Mouse (Mus musculus) thymus, postnatal 14 days (tissue): ENCODE measurements around the gene Polrmt.

Experiments used
- DNase-seq: peaks from one replicate; pipeline ENCODE4 v3.0.0; 2021

The Polrmt gene

GRCm38 (mm10) chr10:79745898-79746773, at the start of gene Polrmt:
Gene Polrmt (minus strand): TSS chr10:79746581.
- DNase-seq: peak; percentile 96

- no peak for DNase-seq
Measured at GRCm38 (mm10) chr10:79795905-79796304, 49.5 kb upstream of the Polrmt start.

- DNase-seq: no peak
Measured at GRCm38 (mm10) chr10:79794491-79794931, 48.1 kb upstream of the Polrmt start.

- peak; percentile 62 for DNase-seq
Measured at GRCm38 (mm10) chr10:79793738-79794490, 47.5 kb upstream of the Polrmt start.

- DNase-seq: peak; percentile 89
Measured at GRCm38 (mm10) chr10:79793051-79793737, 46.8 kb upstream of the Polrmt start, which contains the start of gene Palm. Gene Palm (plus strand): TSS chr10:79793572.

GRCm38 (mm10) chr10:79792339-79793040, 46.1 kb upstream of the Polrmt start:
- no peak for DNase-seq

- no peak for DNase-seq
Measured at GRCm38 (mm10) chr10:79790861-79791260, 44.5 kb upstream of the Polrmt start, which contains the start of gene Prss57. Gene Prss57 (minus strand): TSS chr10:79790961.

GRCm38 (mm10) chr10:79789581-79789980, 43.2 kb upstream of the Polrmt start:
- no peak for DNase-seq

GRCm38 (mm10) chr10:79788386-79789158, 42.2 kb upstream of the Polrmt start:
- DNase-seq: peak; percentile 81

GRCm38 (mm10) chr10:79783920-79784800, 37.8 kb upstream of the Polrmt start:
- peak; percentile 72 for DNase-seq

GRCm38 (mm10) chr10:79783050-79783449, 36.7 kb upstream of the Polrmt start:
- DNase-seq: no peak

GRCm38 (mm10) chr10:79781956-79782355, 35.6 kb upstream of the Polrmt start:
- peak; percentile 77 for DNase-seq

- DNase-seq: no peak
Measured at GRCm38 (mm10) chr10:79781139-79781538, 34.8 kb upstream of the Polrmt start.

GRCm38 (mm10) chr10:79780664-79781015, 34.3 kb upstream of the Polrmt start:
- DNase-seq: peak; percentile 74

- DNase-seq: peak; percentile 96
Measured at GRCm38 (mm10) chr10:79779784-79780663, 33.6 kb upstream of the Polrmt start.

GRCm38 (mm10) chr10:79779193-79779592, 32.8 kb upstream of the Polrmt start:
- no peak for DNase-seq

GRCm38 (mm10) chr10:79778006-79778405, 31.6 kb upstream of the Polrmt start:
- DNase-seq: no peak

- DNase-seq: no peak
Measured at GRCm38 (mm10) chr10:79777103-79777531, 30.7 kb upstream of the Polrmt start, which contains the start of gene Fstl3. Gene Fstl3 (plus strand): TSS chr10:79777272.
